Mouse (Mus musculus) hindbrain, embryonic 13.5 days (tissue): Measurements from ENCODE around the gene Fip1l1. TPM values are rescaled to one million over a fixed set of nuclear protein-coding genes. Genes with fewer than 3 reads are reported as not detected.

Experiments
- ATAC-seq: fragments of 200-750 bp; cut with Nextera tagmentation; 2 replicates; pipeline ENCODE4 v1.8.0; 2017; ENCODE audit warnings: moderate TSS enrichment; ENCODE audit not compliant: low FRiP score
- H3K27ac ChIP-seq: fragments of 300-500 bp; sonication (generic); 2 replicates; pipeline ENCODE4 v1.5.1; 2015; ENCODE audit warnings: inconsistent platforms, mild to moderate bottlenecking, moderate library complexity
- H3K27me3 ChIP-seq: fragments of 300-500 bp; sonication (generic); 2 replicates; pipeline ENCODE4 v1.6.1; 2015; ENCODE audit warnings: mild to moderate bottlenecking, inconsistent platforms
- H3K36me3 ChIP-seq: fragments of 300-500 bp; sonication (generic); 2 replicates; pipeline ENCODE4 v1.6.1; 2015; ENCODE audit warnings: mild to moderate bottlenecking, inconsistent platforms
- H3K4me1 ChIP-seq: fragments of 300-500 bp; sonication (generic); replicated peaks from 2 replicates; pipeline ENCODE4 v1.6.1; 2015; ENCODE audit warnings: inconsistent platforms
- H3K4me2 ChIP-seq: fragments of 300-500 bp; sonication (generic); 2 replicates; pipeline ENCODE4 v1.6.1; 2015; ENCODE audit warnings: inconsistent platforms, mild to moderate bottlenecking, moderate library complexity
- H3K4me3 ChIP-seq: fragments of 300-500 bp; sonication (generic); 2 replicates; pipeline ENCODE4 v1.5.1; 2015; ENCODE audit warnings: mild to moderate bottlenecking, inconsistent platforms
- H3K9ac ChIP-seq: fragments of 300-500 bp; sonication (generic); 2 replicates; pipeline ENCODE4 v1.6.1; 2015; ENCODE audit warnings: mild to moderate bottlenecking, inconsistent platforms
- H3K9me3 ChIP-seq: fragments of 300-500 bp; sonication (generic); 2 replicates; pipeline ENCODE4 v1.6.1; 2016; ENCODE audit warnings: inconsistent platforms
- WGBS: fragments of 180-500 bp; shearing (Covaris S2); methylation state at CpG from one replicate; pipeline ENCODE4 v1.1.7; 2015; 5-methylcytosine and 5-hydroxymethylcytosine counted together
- polyA plus RNA-seq: library from polyadenylated mRNA; unstranded; fragments of >200 nt; fragmentation: Nextera tagmentation; extraction: Ambion mirVana; gene quantifications from 2 replicates; pipeline ENCODE4 v1.2.1, GENCODE M21; 2015

The Fip1l1 gene
- polyA plus RNA-seq, 1 experiment from 2014 or later, result 85.5 TPM

- Histone ChIP-seq H3K4me3 (no peak overlapping the region), H3K36me3 (peaks cover 73% of the 10 kb centered on the region), H3K27me3 (no peaks in the 10 kb centered on the region), H3K4me1 (no peaks in the 10 kb centered on the region), H3K9me3 (no peaks in the 10 kb centered on the region), H3K27ac (no peak overlapping the region), H3K9ac (no peak overlapping the region), H3K4me2 (no peak overlapping the region)
- ATAC-seq, result no peak
- WGBS, result 92% methylated on average over 5 of the region's 5 CpGs
Observed at GRCm38 (mm10) chr5:74591413-74591812, 56.2 kb downstream of the Fip1l1 start.

GRCm38 (mm10) chr5:74593147-74593546, 57.9 kb downstream of the Fip1l1 start:
- Histone ChIP-seq H3K4me2 (no peak overlapping the region), H3K9me3 (no peaks in the 10 kb centered on the region), H3K4me3 (no peak overlapping the region), H3K9ac (no peak overlapping the region), H3K27ac (no peak overlapping the region), H3K4me1 (no peaks in the 10 kb centered on the region), H3K36me3 (peaks cover 74% of the 10 kb centered on the region), H3K27me3 (no peaks in the 10 kb centered on the region)
- ATAC-seq, result no peak
- WGBS, result 79% methylated on average over 8 of the region's 8 CpGs

GRCm38 (mm10) chr5:74600010-74600409, 64.8 kb downstream of the Fip1l1 start:
- ATAC-seq, result no peak
- no peaks in the 10 kb centered on the region for H3K4me1 ChIP-seq
- WGBS, result 78% methylated on average over 5 of the region's 5 CpGs
- no peak overlapping the region for H3K9ac ChIP-seq
- no peak overlapping the region for H3K4me2 ChIP-seq
- no peak overlapping the region for H3K4me3 ChIP-seq
- peaks cover 31% of the 10 kb centered on the region for H3K36me3 ChIP-seq
- no peak overlapping the region for H3K27ac ChIP-seq
- no peaks in the 10 kb centered on the region for H3K27me3 ChIP-seq
- no peaks in the 10 kb centered on the region for H3K9me3 ChIP-seq

GRCm38 (mm10) chr5:74601171-74601570, 65.9 kb downstream of the Fip1l1 start:
- Histone ChIP-seq H3K4me2 (no peak overlapping the region), H3K9me3 (no peaks in the 10 kb centered on the region), H3K9ac (no peak overlapping the region), H3K4me1 (no peaks in the 10 kb centered on the region), H3K36me3 (peaks cover 24% of the 10 kb centered on the region), H3K27ac (no peak overlapping the region), H3K27me3 (no peaks in the 10 kb centered on the region), H3K4me3 (no peak overlapping the region)
- 92% methylated on average over 3 of the region's 3 CpGs for WGBS
- no peak for ATAC-seq

GRCm38 (mm10) chr5:74601965-74602364, 66.7 kb downstream of the Fip1l1 start:
- H3K9ac ChIP-seq, result no peak overlapping the region
- peaks cover 17% of the 10 kb centered on the region for H3K36me3 ChIP-seq
- ATAC-seq, result no peak
- H3K9me3 ChIP-seq, result no peaks in the 10 kb centered on the region
- H3K4me3 ChIP-seq, result no peak overlapping the region
- no peaks in the 10 kb centered on the region for H3K4me1 ChIP-seq
- H3K4me2 ChIP-seq, result no peak overlapping the region
- H3K27ac ChIP-seq, result no peak overlapping the region
- no peaks in the 10 kb centered on the region for H3K27me3 ChIP-seq
- WGBS, result 76% methylated on average over 6 of the region's 6 CpGs

- no peak overlapping the region for H3K4me2 ChIP-seq
- H3K9me3 ChIP-seq, result no peaks in the 10 kb centered on the region
- ATAC-seq, result no peak
- H3K36me3 ChIP-seq, result peaks cover 14% of the 10 kb centered on the region
- H3K27me3 ChIP-seq, result no peaks in the 10 kb centered on the region
- no peak overlapping the region for H3K27ac ChIP-seq
- no peak overlapping the region for H3K4me3 ChIP-seq
- 90% methylated on average over 10 of the region's 10 CpGs for WGBS
- H3K9ac ChIP-seq, result no peak overlapping the region
- no peaks in the 10 kb centered on the region for H3K4me1 ChIP-seq
Observed at GRCm38 (mm10) chr5:74602371-74602770, 67.1 kb downstream of the Fip1l1 start.

GRCm38 (mm10) chr5:74603306-74603705, 68.1 kb downstream of the Fip1l1 start:
- 84% methylated on average over 4 of the region's 4 CpGs for WGBS
- no peaks in the 10 kb centered on the region for H3K27me3 ChIP-seq

GRCm38 (mm10) chr5:74606213-74606612, 71.0 kb downstream of the Fip1l1 start:
- H3K27me3 ChIP-seq, result no peaks in the 10 kb centered on the region
- no peaks in the 10 kb centered on the region for H3K9me3 ChIP-seq
- H3K27ac ChIP-seq, result no peak overlapping the region
- 78% methylated on average over 8 of the region's 8 CpGs for WGBS
- H3K36me3 ChIP-seq, result no peaks in the 10 kb centered on the region
- no peak overlapping the region for H3K4me2 ChIP-seq
- ATAC-seq, result no peak
- no peaks in the 10 kb centered on the region for H3K4me1 ChIP-seq
- no peak overlapping the region for H3K4me3 ChIP-seq
- no peak overlapping the region for H3K9ac ChIP-seq

More at GRCm38 (mm10) chr5:74603306-74603705, 68.1 kb downstream of the Fip1l1 start:
- Histone ChIP-seq H3K4me3 (no peak overlapping the region), H3K4me2 (no peak overlapping the region), H3K36me3 (peaks cover 9% of the 10 kb centered on the region), H3K4me1 (no peaks in the 10 kb centered on the region), H3K9ac (no peak overlapping the region), H3K9me3 (no peaks in the 10 kb centered on the region), H3K27ac (no peak overlapping the region)
- no peak for ATAC-seq

GRCm38 (mm10) chr5:74610511-74610910, 75.3 kb downstream of the Fip1l1 start:
- H3K9ac ChIP-seq, result no peak overlapping the region
- WGBS, result 89% methylated on average over 10 of the region's 10 CpGs
- no peaks in the 10 kb centered on the region for H3K9me3 ChIP-seq
- no peak overlapping the region for H3K27ac ChIP-seq
- no peaks in the 10 kb centered on the region for H3K36me3 ChIP-seq
- no peak overlapping the region for H3K4me3 ChIP-seq
- H3K27me3 ChIP-seq, result no peaks in the 10 kb centered on the region
- H3K4me2 ChIP-seq, result no peak overlapping the region
- ATAC-seq, result no peak
- H3K4me1 ChIP-seq, result no peaks in the 10 kb centered on the region

GRCm38 (mm10) chr5:74612713-74613112, 77.5 kb downstream of the Fip1l1 start:
- Histone ChIP-seq H3K36me3 (no peaks in the 10 kb centered on the region), H3K4me2 (no peak overlapping the region), H3K27ac (no peak overlapping the region), H3K4me1 (no peaks in the 10 kb centered on the region), H3K27me3 (no peaks in the 10 kb centered on the region), H3K9me3 (no peaks in the 10 kb centered on the region), H3K9ac (no peak overlapping the region), H3K4me3 (no peak overlapping the region)
- no peak for ATAC-seq
- WGBS, result 89% methylated on average over 5 of the region's 5 CpGs

GRCm38 (mm10) chr5:74613491-74614151, 78.4 kb downstream of the Fip1l1 start:
- Histone ChIP-seq H3K9me3 (no peaks in the 10 kb centered on the region), H3K4me2 (no peak overlapping the region), H3K9ac (no peak overlapping the region), H3K4me1 (no peaks in the 10 kb centered on the region), H3K27ac (no peak overlapping the region), H3K27me3 (no peaks in the 10 kb centered on the region), H3K4me3 (no peak overlapping the region), H3K36me3 (no peaks in the 10 kb centered on the region)
- 81% methylated on average over 18 of the region's 18 CpGs for WGBS
- ATAC-seq, result no peak

- H3K9me3 ChIP-seq, result no peaks in the 10 kb centered on the region
- H3K9ac ChIP-seq, result no peak overlapping the region
- no peak overlapping the region for H3K27ac ChIP-seq
- 73% methylated on average over 11 of the region's 13 CpGs for WGBS
- H3K36me3 ChIP-seq, result no peaks in the 10 kb centered on the region
- no peaks in the 10 kb centered on the region for H3K27me3 ChIP-seq
- ATAC-seq, result no peak
- H3K4me1 ChIP-seq, result peaks cover 6% of the 10 kb centered on the region; the same call in 1 of the 2 replicates
- no peak overlapping the region for H3K4me3 ChIP-seq
- no peak overlapping the region for H3K4me2 ChIP-seq
Observed at GRCm38 (mm10) chr5:74617816-74618572, 82.7 kb downstream of the Fip1l1 start.

GRCm38 (mm10) chr5:74618573-74619059, 83.4 kb downstream of the Fip1l1 start:
- no peak for ATAC-seq

More at GRCm38 (mm10) chr5:74618573-74619059, 83.4 kb downstream of the Fip1l1 start:
- WGBS, result 72% methylated on average over 3 of the region's 3 CpGs
- Histone ChIP-seq H3K4me1 (peaks cover 6% of the 10 kb centered on the region; the same call in 1 of the 2 replicates), H3K9me3 (no peaks in the 10 kb centered on the region), H3K36me3 (no peaks in the 10 kb centered on the region), H3K4me3 (no peak overlapping the region), H3K27me3 (no peaks in the 10 kb centered on the region), H3K9ac (no peak overlapping the region), H3K27ac (no peak overlapping the region), H3K4me2 (no peak overlapping the region)
